Mouse (Mus musculus) kidney, postnatal 0 days (tissue): ENCODE results near the gene Cttnbp2nl. TPM values are rescaled to one million over a fixed set of nuclear protein-coding genes. Genes with fewer than 3 reads are reported as not detected.

Experiments
- ATAC-seq: fragments of 200-750 bp; cut with Nextera tagmentation; replicated peaks from 2 replicates; pipeline ENCODE4 v1.8.0; 2017; ENCODE audit warnings: low read depth, moderate number of reproducible peaks, moderate TSS enrichment, moderate library complexity; ENCODE audit not compliant: low FRiP score
- DNase-seq: peaks from one replicate; pipeline ENCODE4 v3.0.0-alpha.2; 2016; ENCODE audit warnings: low spot score
- H3K27ac ChIP-seq: fragments of 300-500 bp; sonication (generic); 2 replicates; pipeline ENCODE4 v1.5.1; 2014; ENCODE audit warnings: mild to moderate bottlenecking
- H3K27me3 ChIP-seq: fragments of 300-500 bp; sonication (generic); 2 replicates; pipeline ENCODE4 v1.6.1; 2014; ENCODE audit warnings: low read length, mixed read lengths; ENCODE audit not compliant: insufficient read depth
- H3K36me3 ChIP-seq: fragments of 300-500 bp; sonication (generic); 2 replicates; pipeline ENCODE4 v1.6.1; 2014; ENCODE audit warnings: low read length, mixed read lengths; ENCODE audit not compliant: insufficient read depth
- H3K4me1 ChIP-seq: fragments of 300-500 bp; sonication (generic); replicated peaks from 2 replicates; pipeline ENCODE4 v1.6.1; 2014; ENCODE audit warnings: antibody characterized with exemption, low read length, mixed read lengths; ENCODE audit not compliant: insufficient read depth
- H3K4me2 ChIP-seq: fragments of 300-500 bp; sonication (generic); 2 replicates; pipeline ENCODE4 v1.6.1; 2014; ENCODE audit warnings: mild to moderate bottlenecking, low read length, moderate library complexity, mixed read lengths
- H3K4me3 ChIP-seq: fragments of 300-500 bp; sonication (generic); replicated peaks from 2 replicates; pipeline ENCODE4 v1.5.1; 2014; ENCODE audit warnings: low read depth, low read length
- H3K9ac ChIP-seq: fragments of 300-500 bp; sonication (generic); 2 replicates; pipeline ENCODE4 v1.6.1; 2014; ENCODE audit warnings: low read depth, low read length
- H3K9me3 ChIP-seq: fragments of 300-500 bp; sonication (generic); replicated peaks from 2 replicates; pipeline ENCODE4 v1.6.1; 2016; ENCODE audit warnings: low read length, inconsistent platforms, mixed read lengths
- CTCF ChIP-seq: IDR thresholded peaks from 2 replicates; pipeline ENCODE4 v1.5.1; 2016; ENCODE audit warnings: antibody characterized with exemption, low read depth, mild to moderate bottlenecking, moderate library complexity
- WGBS: fragments of 180-500 bp; shearing (Covaris S2); extraction: QIAGEN DNeasy Blood & Tissue Kit; methylation state at CpG from one replicate; pipeline ENCODE4 v1.1.7; 2014; 5-methylcytosine and 5-hydroxymethylcytosine counted together
- polyA plus RNA-seq: library from polyadenylated mRNA; unstranded; fragments of >200 nt; fragmentation: Nextera tagmentation; extraction: Ambion mirVana; gene quantifications from 2 replicates; pipeline ENCODE4 v1.2.1, GENCODE M21; 2015

Gene Cttnbp2nl
- 26.4 and 26.5 TPM in 2 replicates for polyA plus RNA-seq

DNA sequence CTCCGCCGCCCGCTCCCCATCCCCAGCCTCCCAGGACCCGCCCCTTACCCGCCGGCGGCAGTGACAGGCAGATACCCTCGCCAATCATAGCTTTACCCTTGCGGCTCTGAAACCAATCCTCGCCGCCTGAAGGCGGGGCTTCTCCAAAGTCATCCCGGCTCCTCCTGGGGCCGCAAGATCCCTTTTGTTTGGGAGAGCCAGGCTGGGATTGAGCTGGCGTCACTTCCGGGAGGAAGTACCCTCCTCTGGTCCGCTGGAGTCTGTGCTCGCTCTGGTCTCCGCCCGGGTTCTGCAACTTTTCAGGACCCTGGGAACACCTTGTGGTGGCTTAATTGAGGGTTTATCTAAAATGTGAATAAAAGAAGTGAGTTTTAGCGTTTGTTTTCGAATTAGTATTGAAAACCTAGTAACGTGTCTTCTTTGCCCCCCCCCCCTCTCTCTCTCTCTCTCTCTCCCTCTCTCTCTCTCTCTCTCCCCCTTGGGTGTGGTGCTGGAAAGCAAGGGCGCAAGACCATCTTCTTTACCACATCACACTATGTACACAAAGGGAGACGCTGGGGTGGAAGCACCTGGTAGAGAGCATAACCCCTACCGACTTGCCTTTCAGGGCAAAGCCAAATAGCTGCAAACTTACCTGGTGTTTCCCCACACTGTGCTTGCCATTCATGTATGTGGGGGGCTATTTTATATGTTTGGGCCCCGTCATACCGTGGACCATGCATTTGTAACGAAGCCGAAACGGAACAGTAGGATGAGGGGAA, at the start of gene Cttnbp2nl:
Gene Cttnbp2nl, minus strand, starts transcription at position 210 of the 761 bp plus-strand sequence.
- TF ChIP-seq CTCF, result peak; percentile 8
- H3K9ac ChIP-seq, result peak within 1 kb of the TSS; percentile 78
- peak within 1 kb of the TSS; percentile 90 for H3K4me3 ChIP-seq
- no peaks in the 10 kb centered on the region for H3K36me3 ChIP-seq
- H3K27me3 ChIP-seq, result no peaks in the 10 kb centered on the region
- H3K4me1 ChIP-seq, result peaks cover 11% of the 10 kb centered on the region
- H3K4me2 ChIP-seq, result peak within 1 kb of the TSS; percentile 80
- peak; percentile 98 for ATAC-seq
- H3K9me3 ChIP-seq, result no peaks in the 10 kb centered on the region
- peak within 1 kb of the TSS; percentile 85 for H3K27ac ChIP-seq
- DNase-seq, result peak; percentile 99
- under 1% methylated on average over 31 of the region's 31 CpGs for WGBS

DNA sequence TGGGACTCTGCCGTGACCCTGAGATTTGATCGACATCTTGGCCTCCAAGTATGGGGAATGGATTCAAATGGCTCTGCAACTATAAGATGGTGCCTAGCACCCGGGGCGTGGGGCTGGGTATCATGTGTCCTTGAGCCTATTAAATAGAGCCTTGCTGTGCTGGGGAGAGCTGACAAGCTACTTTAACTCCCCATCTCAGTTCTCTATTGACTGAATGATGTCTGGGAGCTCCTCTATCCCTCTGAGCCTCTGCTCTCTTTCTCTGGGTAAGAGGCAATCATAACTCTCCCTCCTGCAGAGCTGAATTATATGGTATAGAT, 47.3 kb upstream of the Cttnbp2nl start:
- Histone ChIP-seq H3K27me3 (no peaks in the 10 kb centered on the region), H3K27ac (peak overlapping the region; percentile 27; the same call in 1 of the 2 replicates), H3K4me1 (peaks cover 9% of the 10 kb centered on the region; the same call in 1 of the 2 replicates), H3K9ac (no peak overlapping the region), H3K9me3 (no peaks in the 10 kb centered on the region), H3K4me3 (no peak overlapping the region), H3K36me3 (no peaks in the 10 kb centered on the region), H3K4me2 (no peak overlapping the region)
- ATAC-seq, result peak; percentile 43; the same call in 1 of the 2 replicates
- 34% methylated on average over 4 of the region's 4 CpGs for WGBS
- peak; percentile 69 for DNase-seq
- no peak for TF ChIP-seq CTCF

- ATAC-seq, result peak; percentile 79
- Histone ChIP-seq H3K27ac (peak overlapping the region; percentile 27; the same call in 1 of the 2 replicates), H3K4me2 (no peak overlapping the region), H3K9me3 (no peaks in the 10 kb centered on the region), H3K9ac (peak overlapping the region; percentile 1; the same call in 1 of the 2 replicates), H3K4me1 (peaks cover 9% of the 10 kb centered on the region; the same call in 1 of the 2 replicates), H3K36me3 (no peaks in the 10 kb centered on the region), H3K27me3 (no peaks in the 10 kb centered on the region), H3K4me3 (no peak overlapping the region)
- DNase-seq, result peak; percentile 78
- WGBS, result 17% methylated on average over 15 of the region's 15 CpGs
- no peak for TF ChIP-seq CTCF
These were observed 46.8 kb upstream of the Cttnbp2nl start for GRCm38 (mm10) chr3:105099526-105100269.

GRCm38 (mm10) chr3:105097581-105097980, 44.6 kb upstream of the Cttnbp2nl start:
- Histone ChIP-seq H3K4me3 (no peak overlapping the region), H3K27me3 (no peaks in the 10 kb centered on the region), H3K9me3 (no peaks in the 10 kb centered on the region), H3K4me2 (no peak overlapping the region), H3K4me1 (peaks cover 9% of the 10 kb centered on the region; the same call in 1 of the 2 replicates), H3K27ac (no peak overlapping the region), H3K9ac (no peak overlapping the region), H3K36me3 (no peaks in the 10 kb centered on the region)
- no peak for TF ChIP-seq CTCF
- DNase-seq (no peak), ATAC-seq (no peak)
- 81% methylated on average over 4 of the region's 4 CpGs for WGBS

DNA sequence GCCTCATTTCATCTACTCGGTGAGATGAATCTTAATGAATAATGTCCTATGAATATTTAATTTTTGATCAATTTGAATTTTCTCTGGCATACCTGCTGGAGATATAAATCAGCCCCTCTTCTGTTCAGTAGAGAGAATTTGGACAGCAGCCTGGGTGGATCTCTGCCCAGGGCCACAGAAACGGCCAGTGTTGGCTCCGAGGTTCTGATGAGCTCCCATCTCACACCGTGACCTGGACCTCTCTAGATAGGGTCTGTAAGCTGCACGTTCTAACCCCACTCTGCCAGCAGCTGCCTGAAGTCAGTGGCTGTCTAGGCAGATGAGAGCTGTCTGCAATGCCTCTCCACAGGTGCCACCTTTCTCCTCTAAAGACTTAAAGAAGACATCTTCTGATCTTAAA, 42.1 kb upstream of the Cttnbp2nl start:
- Histone ChIP-seq H3K27me3 (no peaks in the 10 kb centered on the region), H3K9ac (no peak overlapping the region), H3K27ac (no peak overlapping the region), H3K9me3 (no peaks in the 10 kb centered on the region), H3K4me2 (no peak overlapping the region), H3K36me3 (no peaks in the 10 kb centered on the region), H3K4me1 (peaks cover 9% of the 10 kb centered on the region; the same call in 1 of the 2 replicates), H3K4me3 (no peak overlapping the region)
- 79% methylated on average over 5 of the region's 5 CpGs for WGBS
- no peak for ATAC-seq
- TF ChIP-seq CTCF, result no peak
- DNase-seq, result no peak

- Histone ChIP-seq H3K4me2 (no peak overlapping the region), H3K27ac (no peak overlapping the region), H3K4me1 (0 out of 2 replicates have a peak, but pooled peaks cover 5% of the 10 kb centered on the region), H3K36me3 (no peaks in the 10 kb centered on the region), H3K4me3 (no peak overlapping the region), H3K9ac (no peak overlapping the region), H3K27me3 (no peaks in the 10 kb centered on the region), H3K9me3 (no peaks in the 10 kb centered on the region)
- ATAC-seq (no peak), DNase-seq (no peak)
- peak; percentile 44; the same call in 1 of the 2 replicates for TF ChIP-seq CTCF
- WGBS, result 76% methylated on average over 2 of the region's 2 CpGs
These were observed 41.5 kb upstream of the Cttnbp2nl start for GRCm38 (mm10) chr3:105094448-105094847.
